Mouse (Mus musculus) lung, postnatal 0 days (tissue): ENCODE measurements at regions not wholly inside any gene's neighbourhood (a gene's known extent, or its start where the extent isn't known, plus 50 kb on each side); places are given as distances from the start of the nearest gene placed in this dataset.

Source experiments
- CTCF ChIP-seq: IDR thresholded peaks from 2 replicates; pipeline ENCODE4 v1.5.1; 2016; ENCODE audit warnings: antibody characterized with exemption, mild to moderate bottlenecking
- EP300 ChIP-seq: IDR thresholded peaks from 2 replicates; pipeline ENCODE4 v1.6.1; 2016; ENCODE audit warnings: antibody characterized with exemption, mild to moderate bottlenecking, control low read depth

- TF ChIP-seq CTCF (no peak), EP300 (no peak)
Measured at GRCm38 (mm10) chr3:144284326-144284725, 79.3 kb upstream of the Lmo4 start.
